Mouse (Mus musculus) kidney, embryonic 14.5 days (tissue): ENCODE results near the gene Ccdc42. TPM values are rescaled to one million over a fixed set of nuclear protein-coding genes. Genes with fewer than 3 reads are reported as not detected.

Experiments
- ATAC-seq: fragments of 200-750 bp; cut with Nextera tagmentation; 2 replicates; pipeline ENCODE4 v1.8.0; 2017; ENCODE audit warnings: moderate number of reproducible peaks, mild to moderate bottlenecking, moderate TSS enrichment, moderate library complexity; ENCODE audit not compliant: low FRiP score, low TSS enrichment
- H3K27ac ChIP-seq: fragments of 300-500 bp; sonication (generic); 2 replicates; pipeline ENCODE4 v1.5.1; 2014; ENCODE audit warnings: low read depth, mild to moderate bottlenecking, low read length, moderate library complexity, mixed read lengths
- H3K27me3 ChIP-seq: fragments of 300-500 bp; sonication (generic); 2 replicates; pipeline ENCODE4 v1.6.1; 2014; ENCODE audit warnings: mild to moderate bottlenecking, low read length; ENCODE audit not compliant: control insufficient read depth, insufficient read depth
- H3K36me3 ChIP-seq: fragments of 300-500 bp; sonication (generic); 2 replicates; pipeline ENCODE4 v1.6.1; 2014; ENCODE audit warnings: low read length, mixed read lengths; ENCODE audit not compliant: control insufficient read depth, insufficient read depth
- H3K4me1 ChIP-seq: fragments of 300-500 bp; sonication (generic); 2 replicates; pipeline ENCODE4 v1.6.1; 2014; ENCODE audit warnings: low read length, mixed read lengths; ENCODE audit not compliant: control insufficient read depth, insufficient read depth
- H3K4me2 ChIP-seq: fragments of 300-500 bp; sonication (generic); replicated peaks from 2 replicates; pipeline ENCODE4 v1.6.1; 2014; ENCODE audit warnings: low read depth, mild to moderate bottlenecking, low read length
- H3K4me3 ChIP-seq: fragments of 300-500 bp; sonication (generic); 2 replicates; pipeline ENCODE4 v1.5.1; 2014; ENCODE audit warnings: mild to moderate bottlenecking, low read length
- H3K9ac ChIP-seq: fragments of 300-500 bp; sonication (generic); 2 replicates; pipeline ENCODE4 v1.6.1; 2014; ENCODE audit warnings: low read depth, mild to moderate bottlenecking, low read length, moderate library complexity
- H3K9me3 ChIP-seq: fragments of 300-500 bp; sonication (generic); 2 replicates; pipeline ENCODE4 v1.6.1; 2016; ENCODE audit warnings: low read length; ENCODE audit not compliant: control insufficient read depth
- WGBS: fragments of 180-500 bp; shearing (Covaris S2); extraction: QIAGEN DNeasy Blood & Tissue Kit; methylation state at CpG from one replicate; pipeline ENCODE4 v1.1.7; 2014; 5-methylcytosine and 5-hydroxymethylcytosine counted together
- polyA plus RNA-seq: library from polyadenylated mRNA; unstranded; fragments of >200 nt; fragmentation: Nextera tagmentation; extraction: Ambion mirVana; gene quantifications from 2 replicates; pipeline ENCODE4 v1.2.1, GENCODE M21; 2014

Gene Ccdc42
- polyA plus RNA-seq, 1 experiment from 2014 or later: 2.5 TPM

GRCm38 (mm10) chr11:68555918-68556584 is 30.8 kb upstream of the Ccdc42 start, which contains the start of gene Mfsd6l:
Mfsd6l (plus strand) TSS chr11:68556186.
- WGBS: 5% methylated on average over 37 of the region's 37 CpGs
- Histone ChIP-seq H3K9ac (no peak within 1 kb of the TSS), H3K4me3 (peak within 1 kb of the TSS; percentile 38), H3K36me3 (no peaks in the 10 kb centered on the region), H3K9me3 (no peaks in the 10 kb centered on the region), H3K27ac (no peak within 1 kb of the TSS), H3K4me1 (no peaks in the 10 kb centered on the region), H3K4me2 (peak within 1 kb of the TSS; percentile 24), H3K27me3 (no peaks in the 10 kb centered on the region)
- peak; percentile 62; the same call in 1 of the 2 replicates for ATAC-seq

- H3K27ac ChIP-seq: no peak overlapping the region
- WGBS: 55% methylated on average over 1 of the region's 1 CpGs
These were observed 27.3 kb upstream of the Ccdc42 start for GRCm38 (mm10) chr11:68559546-68559945.

GRCm38 (mm10) chr11:68561957-68562950 is 24.6 kb upstream of the Ccdc42 start:
- Histone ChIP-seq H3K4me3 (no peak overlapping the region), H3K4me2 (no peak overlapping the region), H3K27me3 (0 out of 2 replicates have a peak, but pooled peaks cover 1% of the 10 kb centered on the region), H3K36me3 (no peaks in the 10 kb centered on the region), H3K9me3 (no peaks in the 10 kb centered on the region), H3K4me1 (no peaks in the 10 kb centered on the region), H3K27ac (no peak overlapping the region), H3K9ac (no peak overlapping the region)
- WGBS: 75% methylated on average over 11 of the region's 11 CpGs
- no peak for ATAC-seq

More at GRCm38 (mm10) chr11:68559546-68559945, 27.3 kb upstream of the Ccdc42 start:
- no peaks in the 10 kb centered on the region for H3K4me1 ChIP-seq
- H3K9ac ChIP-seq: no peak overlapping the region
- ATAC-seq: no peak
- H3K9me3 ChIP-seq: no peaks in the 10 kb centered on the region
- no peak overlapping the region for H3K4me3 ChIP-seq
- no peaks in the 10 kb centered on the region for H3K27me3 ChIP-seq
- no peaks in the 10 kb centered on the region for H3K36me3 ChIP-seq
- no peak overlapping the region for H3K4me2 ChIP-seq

GRCm38 (mm10) chr11:68564356-68565031 is 22.3 kb upstream of the Ccdc42 start:
- 78% methylated on average over 13 of the region's 13 CpGs for WGBS
- ATAC-seq: no peak
- H3K27me3 ChIP-seq: 0 out of 2 replicates have a peak, but pooled peaks cover 3% of the 10 kb centered on the region

GRCm38 (mm10) chr11:68565032-68565429 is 21.8 kb upstream of the Ccdc42 start:
- Histone ChIP-seq H3K9me3 (no peaks in the 10 kb centered on the region), H3K4me2 (no peak overlapping the region), H3K36me3 (no peaks in the 10 kb centered on the region), H3K4me1 (no peaks in the 10 kb centered on the region), H3K4me3 (no peak overlapping the region), H3K27ac (no peak overlapping the region), H3K9ac (no peak overlapping the region), H3K27me3 (0 out of 2 replicates have a peak, but pooled peaks cover 3% of the 10 kb centered on the region)
- 86% methylated on average over 3 of the region's 3 CpGs for WGBS
- ATAC-seq: no peak

More at GRCm38 (mm10) chr11:68564356-68565031, 22.3 kb upstream of the Ccdc42 start:
- Histone ChIP-seq H3K4me1 (no peaks in the 10 kb centered on the region), H3K4me3 (no peak overlapping the region), H3K27ac (no peak overlapping the region), H3K9me3 (no peaks in the 10 kb centered on the region), H3K4me2 (no peak overlapping the region), H3K9ac (no peak overlapping the region), H3K36me3 (no peaks in the 10 kb centered on the region)

GRCm38 (mm10) chr11:68566447-68567059 is 20.3 kb upstream of the Ccdc42 start:
- ATAC-seq: 0 out of 2 replicates have a peak, but pooled peaks have one; percentile 73
- Histone ChIP-seq H3K4me1 (no peaks in the 10 kb centered on the region), H3K27ac (no peak overlapping the region), H3K27me3 (0 out of 2 replicates have a peak, but pooled peaks cover 3% of the 10 kb centered on the region), H3K4me3 (peak overlapping the region; percentile 28), H3K36me3 (no peaks in the 10 kb centered on the region), H3K4me2 (peak overlapping the region; percentile 45), H3K9me3 (no peaks in the 10 kb centered on the region), H3K9ac (no peak overlapping the region)
- WGBS: 21% methylated on average over 17 of the region's 17 CpGs

- no peak overlapping the region for H3K9ac ChIP-seq
- H3K27me3 ChIP-seq: 0 out of 2 replicates have a peak, but pooled peaks cover 3% of the 10 kb centered on the region
- H3K9me3 ChIP-seq: no peaks in the 10 kb centered on the region
- no peak for ATAC-seq
- no peaks in the 10 kb centered on the region for H3K36me3 ChIP-seq
- 63% methylated on average over 5 of the region's 5 CpGs for WGBS
- no peak overlapping the region for H3K27ac ChIP-seq
- H3K4me2 ChIP-seq: no peak overlapping the region
- no peak overlapping the region for H3K4me3 ChIP-seq
- H3K4me1 ChIP-seq: no peaks in the 10 kb centered on the region
These were observed 16.0 kb upstream of the Ccdc42 start for GRCm38 (mm10) chr11:68570861-68571260.

- Histone ChIP-seq H3K27me3 (no peaks in the 10 kb centered on the region), H3K9ac (no peak overlapping the region), H3K36me3 (no peaks in the 10 kb centered on the region), H3K4me3 (no peak overlapping the region), H3K4me1 (no peaks in the 10 kb centered on the region), H3K9me3 (no peaks in the 10 kb centered on the region), H3K4me2 (no peak overlapping the region), H3K27ac (no peak overlapping the region)
- WGBS: 88% methylated on average over 1 of the region's 1 CpGs
- no peak for ATAC-seq
These were observed 9.7 kb upstream of the Ccdc42 start for GRCm38 (mm10) chr11:68577076-68577475.
